Mouse (Mus musculus) frontal cortex, postnatal 36 days (tissue): ENCODE results near the gene Glt6d1.
"Not testable (repeated sequence)": the region's sequence is repeated elsewhere in the genome, so short reads cannot be mapped to it uniquely, and the experiment has no call there.

Experiments
- DNase-seq, 2 experiments: peaks; one replicate each; pipeline ENCODE4 v3.0.0; 2022; ENCODE audit warnings: low spot score in 2 of 2

The Glt6d1 gene

DNA sequence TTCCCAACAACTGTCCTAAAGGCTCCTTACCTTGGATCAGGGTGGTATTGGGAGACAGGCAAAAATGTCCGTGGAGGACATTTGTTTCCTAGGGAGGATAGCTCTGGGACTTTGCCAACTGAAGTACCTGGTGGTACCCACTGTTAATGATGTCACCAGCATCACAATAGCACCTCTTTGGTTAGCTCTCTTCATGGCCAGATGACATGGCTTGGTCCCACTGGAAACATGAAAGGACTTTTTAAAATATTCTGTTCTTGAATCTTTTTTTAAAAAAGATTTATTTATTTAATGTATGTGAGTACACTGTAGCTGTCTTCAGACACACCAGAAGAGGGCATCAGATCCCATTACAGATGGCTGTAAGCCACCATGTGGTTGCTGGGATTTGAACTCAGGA, at the start of gene Glt6d1:
TSS of gene Glt6d1 (minus strand) at position 101 of the 400 bp plus-strand sequence.
- DNase-seq: not testable (repeated sequence)

DNA sequence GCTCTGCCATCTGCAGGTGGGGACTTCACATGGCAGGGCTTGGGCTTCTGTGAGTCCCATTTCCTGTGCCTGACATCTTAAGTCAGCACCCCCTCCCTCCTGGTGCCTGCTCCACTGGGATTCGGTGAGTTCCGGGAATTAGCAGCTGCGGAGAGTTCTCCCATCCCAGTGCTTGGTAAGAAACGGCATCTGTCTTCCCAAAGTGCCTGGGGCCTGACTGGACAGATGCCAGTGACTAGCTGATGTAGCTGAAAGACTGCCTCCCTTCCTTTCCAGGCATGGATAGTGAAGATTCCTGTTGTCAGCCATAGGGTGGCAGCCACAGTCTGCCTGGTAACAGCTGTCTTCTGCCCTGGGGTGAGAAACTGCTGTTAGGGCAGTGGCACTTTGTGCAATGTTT, 49.8 kb upstream of the Glt6d1 start:
- peak; percentile 71 to 82 for DNase-seq

DNA sequence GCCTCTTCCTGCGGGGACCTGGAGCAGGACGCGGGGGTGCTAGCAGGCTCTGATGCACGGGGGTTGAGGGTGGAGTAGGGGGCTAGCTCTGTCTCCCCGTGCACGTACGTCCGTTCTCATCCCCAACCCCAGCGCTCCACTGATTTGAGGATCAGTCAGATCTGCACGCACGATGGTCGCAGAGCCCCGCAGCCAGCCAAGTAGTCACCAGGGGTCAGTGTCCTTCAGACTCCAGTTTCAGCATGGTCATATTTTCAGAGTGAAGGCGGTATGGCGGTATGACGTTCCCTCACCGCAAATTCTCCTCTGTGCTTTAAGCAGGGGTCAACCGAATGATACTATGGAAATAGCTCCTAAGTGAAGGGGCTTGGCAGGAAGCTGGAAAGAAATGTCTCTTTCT, 48.6 kb upstream of the Glt6d1 start:
- DNase-seq: no peak

- peak in 1 of 2 experiments; percentile 63 for DNase-seq
Observed at GRCm38 (mm10) chr2:25863337-25864131, 47.9 kb upstream of the Glt6d1 start, which contains the start of gene Kcnt1. Gene Kcnt1 (plus strand): TSS chr2:25863734.

DNA sequence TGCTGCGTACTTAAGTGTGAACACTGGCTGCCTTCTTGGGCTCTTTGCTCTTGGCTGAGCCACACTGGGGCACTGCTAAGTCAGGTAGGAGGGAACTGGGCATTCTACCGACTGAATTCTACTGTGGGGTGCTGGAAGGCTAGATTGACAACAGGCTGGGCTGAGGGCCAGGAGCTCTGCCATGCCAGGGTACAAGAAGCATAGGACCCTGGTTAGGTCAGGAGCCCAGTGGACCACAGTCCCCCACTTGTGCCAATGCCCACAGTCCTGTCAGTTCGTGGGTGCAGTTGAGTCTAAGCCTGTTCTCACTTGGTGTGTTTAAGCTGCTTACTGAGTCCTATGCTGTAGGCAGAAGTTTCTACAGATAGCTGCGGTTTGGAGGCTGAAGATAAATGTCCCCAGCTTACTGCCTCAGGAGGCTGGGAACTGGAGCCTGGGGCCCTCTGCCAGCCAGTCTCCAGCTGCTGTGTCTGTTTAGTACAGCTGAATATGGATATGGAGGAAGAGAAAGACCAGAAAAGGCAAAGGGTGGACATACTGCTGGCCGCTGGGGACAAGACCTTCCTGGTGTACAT, 47.1 kb upstream of the Glt6d1 start:
- peak in 1 of 2 experiments; percentile 43 for DNase-seq

DNA sequence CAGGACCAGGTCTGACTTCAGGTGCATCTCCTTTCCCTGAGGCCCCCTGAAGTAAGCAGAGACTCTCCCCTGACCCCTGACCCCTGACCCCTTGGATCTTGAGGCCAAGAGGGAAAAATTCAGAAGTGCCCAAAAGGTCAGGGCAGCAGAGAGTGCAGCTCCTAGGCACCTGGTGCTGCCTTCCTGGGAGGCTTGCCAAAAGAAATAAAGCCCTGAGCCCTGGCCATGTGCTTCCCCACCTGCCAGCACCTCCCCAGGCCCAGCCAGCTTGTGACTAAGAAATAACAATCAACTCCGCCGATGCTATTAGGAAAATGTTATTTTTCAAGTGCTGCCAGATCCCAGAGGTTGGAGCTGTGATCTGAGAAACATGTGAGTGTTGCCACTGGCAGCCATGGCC, 46.4 kb upstream of the Glt6d1 start:
- DNase-seq: no peak

- DNase-seq: no peak
Observed at GRCm38 (mm10) chr2:25859891-25860290, 44.2 kb upstream of the Glt6d1 start.

DNA sequence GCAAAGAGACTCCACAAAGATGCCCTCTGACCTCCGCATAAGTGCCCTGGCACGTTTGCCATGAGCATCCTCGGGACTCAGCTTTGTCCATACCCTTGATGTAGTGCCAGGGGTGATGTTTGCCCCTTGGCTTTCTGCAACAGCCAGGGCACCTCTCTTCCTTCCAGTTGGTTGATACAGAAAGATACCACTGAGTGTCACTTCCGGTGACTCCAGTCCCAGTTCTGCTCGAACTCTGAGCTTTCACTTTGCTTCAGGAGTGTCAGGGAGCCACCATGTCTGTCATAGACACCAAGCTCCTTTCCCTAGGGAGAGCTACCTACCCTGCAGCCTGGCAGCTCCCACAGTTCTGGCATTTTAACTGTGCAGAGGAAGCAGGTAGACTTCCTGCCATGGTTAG, 38.4 kb upstream of the Glt6d1 start:
- no peak for DNase-seq

DNA sequence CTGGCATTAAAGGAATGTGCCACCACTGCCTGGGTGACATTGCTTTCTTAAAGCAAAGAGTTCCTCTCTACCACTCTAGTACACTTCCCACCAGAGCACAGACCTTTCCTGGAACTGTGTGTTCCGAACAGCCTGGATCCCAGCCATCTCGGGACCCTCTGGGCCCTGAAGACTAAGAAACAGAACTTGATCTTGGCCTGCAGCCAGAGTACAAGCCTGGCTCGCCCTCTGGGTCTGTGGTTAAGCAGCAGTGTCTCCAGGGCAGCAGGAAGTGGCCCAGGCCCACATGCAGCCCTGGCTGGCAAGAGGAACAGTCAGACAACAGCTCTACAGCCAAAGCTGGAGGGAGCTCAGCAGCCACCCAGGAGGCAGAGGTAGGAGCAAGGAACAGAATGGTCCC, 37.0 kb upstream of the Glt6d1 start:
- DNase-seq: peak; percentile 28 to 67

GRCm38 (mm10) chr2:25850330-25850729, 34.7 kb upstream of the Glt6d1 start:
- no peak for DNase-seq

DNA sequence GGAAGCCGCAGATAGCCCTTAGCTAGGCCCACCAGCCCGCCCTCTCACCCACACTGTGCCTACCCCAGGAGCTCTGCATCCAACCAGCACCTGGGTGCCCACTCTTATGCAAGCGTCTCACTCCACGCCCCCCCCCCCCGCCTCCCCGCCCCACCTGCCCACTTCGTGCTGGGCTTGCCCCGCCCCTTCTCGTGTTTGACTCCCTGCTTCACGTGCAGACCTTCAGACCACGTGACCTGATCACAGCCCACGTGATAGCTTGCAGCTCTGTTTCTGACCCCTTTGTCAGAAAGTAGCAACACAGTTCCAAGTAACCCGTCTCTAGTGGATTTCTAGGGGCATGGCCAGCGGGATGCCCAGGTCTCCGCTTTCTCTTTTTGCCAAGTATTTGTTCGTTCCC, 31.6 kb upstream of the Glt6d1 start, which contains the start of gene Sohlh1:
TSS of gene Sohlh1 (minus strand) at position 23 of the 400 bp plus-strand sequence.
- no peak for DNase-seq

GRCm38 (mm10) chr2:25846516-25846915, 30.9 kb upstream of the Glt6d1 start:
- no peak for DNase-seq

- DNase-seq: no peak
Observed at GRCm38 (mm10) chr2:25844097-25844496, 28.4 kb upstream of the Glt6d1 start.

GRCm38 (mm10) chr2:25842758-25843157, 27.1 kb upstream of the Glt6d1 start:
- DNase-seq: peak in 1 of 2 experiments; percentile 52

DNA sequence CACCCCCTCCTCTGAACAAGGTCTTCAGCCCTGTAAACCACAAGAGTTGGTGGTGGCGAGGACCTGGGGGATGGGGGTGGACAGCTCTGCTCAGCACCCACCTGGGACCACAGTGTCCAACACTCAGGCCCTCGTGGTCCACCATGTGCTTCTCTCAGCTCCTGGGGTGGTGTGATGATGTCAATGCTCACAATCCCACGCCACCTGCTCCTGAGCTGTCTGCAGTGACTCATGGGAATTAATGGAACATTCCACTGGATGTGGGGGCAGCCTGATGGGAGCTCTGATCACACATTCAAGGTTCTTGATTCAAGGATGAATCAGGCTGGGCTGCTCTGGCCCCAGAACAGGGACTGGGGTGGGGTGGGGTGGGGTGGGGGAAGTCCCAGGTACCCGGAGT, 26.5 kb upstream of the Glt6d1 start:
- no peak for DNase-seq

DNA sequence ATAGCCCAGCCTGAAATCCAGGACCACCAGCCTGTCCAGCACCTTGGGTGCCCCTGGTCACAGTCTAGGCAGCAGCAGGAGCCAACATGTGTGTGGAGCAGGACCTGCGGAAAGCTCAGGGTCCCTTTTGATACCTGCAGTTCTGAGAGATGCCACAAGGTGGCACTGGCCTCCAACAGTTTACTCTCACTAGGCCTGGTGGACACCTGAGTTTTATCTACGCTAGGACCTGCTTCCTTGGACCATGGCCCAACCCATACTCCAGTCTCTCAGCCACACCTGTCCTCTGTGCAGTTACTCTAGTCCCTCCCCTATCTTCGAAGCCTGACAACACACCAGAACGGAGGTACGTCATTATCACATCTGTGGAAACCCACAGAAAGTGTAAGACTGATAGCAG, 20.6 kb upstream of the Glt6d1 start:
- DNase-seq: peak; percentile 78 to 88

GRCm38 (mm10) chr2:25830786-25831185, 15.1 kb upstream of the Glt6d1 start:
- DNase-seq: no peak

GRCm38 (mm10) chr2:25828344-25828947, 12.8 kb upstream of the Glt6d1 start:
- DNase-seq: no peak

GRCm38 (mm10) chr2:25824751-25825150, 9.1 kb upstream of the Glt6d1 start:
- DNase-seq: no peak

GRCm38 (mm10) chr2:25822806-25823205, 7.2 kb upstream of the Glt6d1 start, which contains the start of gene Lcn9:
Gene Lcn9 (plus strand): TSS chr2:25823153.
- DNase-seq: no peak

GRCm38 (mm10) chr2:25813364-25813763, 2.3 kb downstream of the Glt6d1 start:
- no peak for DNase-seq

DNA sequence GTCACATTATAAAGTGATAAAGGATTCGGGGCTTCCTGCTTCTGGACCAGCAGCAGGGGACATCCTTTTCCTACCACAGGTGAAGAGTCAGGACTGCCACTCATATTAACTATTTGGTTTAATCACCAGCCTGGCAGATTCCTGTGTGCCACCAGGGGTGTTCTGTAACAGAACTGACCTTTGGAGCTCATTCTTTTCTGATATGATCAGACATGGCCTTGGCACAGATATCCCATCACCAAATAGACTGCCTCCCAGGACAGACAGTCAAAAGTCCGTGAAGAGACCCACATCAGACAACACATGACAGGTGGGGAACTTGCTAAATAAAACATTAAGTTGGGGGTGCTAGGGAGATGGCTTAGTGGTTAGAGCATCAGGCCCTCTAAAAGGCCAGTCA, 3.9 kb downstream of the Glt6d1 start:
- DNase-seq: no peak

- DNase-seq: no peak
Observed at GRCm38 (mm10) chr2:25798065-25798464, 17.6 kb downstream of the Glt6d1 start.
